Mouse (Mus musculus) hindbrain, embryonic 15.5 days (tissue): ENCODE data around the gene Gm42906. TPM values are rescaled to one million over a fixed set of nuclear protein-coding genes. Genes with fewer than 3 reads are reported as not detected.

Experiments
- ATAC-seq: fragments of 200-750 bp; cut with Nextera tagmentation; 2 replicates; pipeline ENCODE4 v1.8.0; 2017; ENCODE audit warnings: low read depth, moderate number of reproducible peaks, moderate TSS enrichment; ENCODE audit not compliant: low FRiP score
- H3K27ac ChIP-seq: fragments of 300-500 bp; sonication (generic); replicated peaks from 2 replicates; pipeline ENCODE4 v1.5.1; 2015; ENCODE audit warnings: mild to moderate bottlenecking, inconsistent platforms
- H3K27me3 ChIP-seq: fragments of 300-500 bp; sonication (generic); 2 replicates; pipeline ENCODE4 v1.6.1; 2015; ENCODE audit warnings: control low read depth, inconsistent platforms
- H3K36me3 ChIP-seq: fragments of 300-500 bp; sonication (generic); 2 replicates; pipeline ENCODE4 v1.6.1; 2015; ENCODE audit warnings: control low read depth, inconsistent platforms
- H3K4me1 ChIP-seq: fragments of 300-500 bp; sonication (generic); replicated peaks from 2 replicates; pipeline ENCODE4 v1.6.1; 2015; ENCODE audit warnings: control low read depth, inconsistent platforms
- H3K4me2 ChIP-seq: fragments of 300-500 bp; sonication (generic); 2 replicates; pipeline ENCODE4 v1.6.1; 2015; ENCODE audit warnings: moderate library complexity, mild to moderate bottlenecking, inconsistent platforms
- H3K4me3 ChIP-seq: fragments of 300-500 bp; sonication (generic); 2 replicates; pipeline ENCODE4 v1.5.1; 2015; ENCODE audit warnings: mild to moderate bottlenecking, inconsistent platforms
- H3K9ac ChIP-seq: fragments of 300-500 bp; sonication (generic); 2 replicates; pipeline ENCODE4 v1.6.1; 2015; ENCODE audit warnings: inconsistent platforms
- H3K9me3 ChIP-seq: fragments of 300-500 bp; sonication (generic); 2 replicates; pipeline ENCODE4 v1.6.1; 2016; ENCODE audit warnings: control low read depth, inconsistent platforms
- WGBS: fragments of 180-500 bp; shearing (Covaris S2); methylation state at CpG from one replicate; pipeline ENCODE4 v1.1.7; 2015; 5-methylcytosine and 5-hydroxymethylcytosine counted together
- polyA plus RNA-seq: library from polyadenylated mRNA; unstranded; fragments of >200 nt; fragmentation: Nextera tagmentation; extraction: Ambion mirVana; gene quantifications from 2 replicates; pipeline ENCODE4 v1.2.1, GENCODE M21; 2015

The Gm42906 gene
- polyA plus RNA-seq, 1 experiment from 2014 or later = not detected

DNA sequence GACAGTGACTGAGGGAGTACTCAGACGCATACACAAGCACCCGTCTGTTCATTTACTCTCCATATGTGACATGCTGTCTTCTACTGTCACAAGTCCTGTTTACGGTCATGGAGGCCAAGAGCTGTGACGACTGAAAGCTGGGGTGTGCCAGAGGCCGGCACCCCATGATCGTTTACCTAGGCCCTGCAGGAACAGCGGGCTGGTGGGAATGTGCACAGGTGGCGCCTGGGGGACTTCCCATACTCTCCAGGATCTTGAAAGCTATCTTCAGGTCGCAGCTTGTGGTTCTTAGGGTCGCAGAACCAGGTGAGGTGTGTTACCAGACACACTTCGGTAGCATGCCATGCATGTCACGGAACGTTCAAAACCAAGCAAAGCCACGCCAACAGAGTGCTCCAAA is 294.2 kb downstream of the Gm42906 start:
- Histone ChIP-seq H3K36me3 (no peaks in the 10 kb centered on the region), H3K9ac (no peak overlapping the region), H3K4me3 (no peak overlapping the region), H3K9me3 (no peaks in the 10 kb centered on the region), H3K27me3 (no peaks in the 10 kb centered on the region), H3K4me1 (no peaks in the 10 kb centered on the region), H3K27ac (no peak overlapping the region), H3K4me2 (no peak overlapping the region)
- 92% methylated on average over 14 of the region's 14 CpGs for WGBS
- no peak for ATAC-seq

DNA sequence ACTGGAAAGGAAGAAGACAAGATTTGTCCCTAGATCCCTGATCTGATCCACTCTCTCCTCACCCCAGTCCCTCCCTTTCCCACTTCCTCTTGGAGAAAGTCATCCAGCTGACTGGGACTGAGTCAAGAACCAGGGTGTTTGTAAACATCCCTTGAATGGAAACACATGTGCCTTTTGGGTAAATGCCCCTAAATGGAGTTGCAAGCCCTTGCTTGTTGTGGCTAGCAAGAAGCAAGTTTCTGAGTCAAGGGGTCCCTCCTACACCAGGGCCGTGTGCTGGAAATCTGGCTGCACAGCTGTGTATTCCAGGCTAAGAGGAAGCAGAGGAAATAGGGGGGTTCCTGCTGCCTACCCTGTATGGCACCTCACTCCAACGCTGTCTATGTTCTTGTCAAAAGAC is 298.2 kb downstream of the Gm42906 start:
- Histone ChIP-seq H3K9ac (no peak overlapping the region), H3K27me3 (no peaks in the 10 kb centered on the region), H3K27ac (no peak overlapping the region), H3K4me2 (no peak overlapping the region), H3K4me3 (no peak overlapping the region), H3K9me3 (no peaks in the 10 kb centered on the region), H3K4me1 (0 out of 2 replicates have a peak, but pooled peaks cover 5% of the 10 kb centered on the region), H3K36me3 (no peaks in the 10 kb centered on the region)
- ATAC-seq = no peak
- 82% methylated on average over 2 of the region's 2 CpGs for WGBS

DNA sequence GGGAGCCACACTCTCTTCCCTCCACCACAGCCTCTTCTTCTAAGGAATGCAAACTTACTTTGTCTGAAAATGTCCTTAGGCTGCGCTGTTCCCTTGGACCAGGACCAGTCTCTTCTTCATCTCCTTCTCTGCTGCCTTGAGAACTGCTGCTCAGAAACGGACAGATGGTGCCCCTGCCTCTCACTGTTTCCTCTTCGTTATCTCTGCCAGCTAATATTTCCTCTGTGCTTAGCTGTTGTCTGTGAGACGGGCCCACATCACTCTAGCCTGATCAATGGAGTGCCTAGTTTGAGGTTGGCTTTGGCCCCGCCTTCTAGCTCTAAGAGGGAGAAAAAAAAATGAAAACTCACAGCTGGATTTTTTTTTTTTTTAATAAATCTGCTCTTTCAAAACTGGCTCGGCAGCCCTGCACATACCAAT is 300.7 kb downstream of the Gm42906 start:
- Histone ChIP-seq H3K27ac (no peak overlapping the region; the same call in 1 of the 2 replicates), H3K27me3 (no peaks in the 10 kb centered on the region), H3K9ac (no peak overlapping the region), H3K36me3 (no peaks in the 10 kb centered on the region), H3K4me1 (0 out of 2 replicates have a peak, but pooled peaks cover 5% of the 10 kb centered on the region), H3K9me3 (no peaks in the 10 kb centered on the region), H3K4me2 (peak overlapping the region; percentile 4; the same call in 1 of the 2 replicates), H3K4me3 (no peak overlapping the region)
- 48% methylated on average over 6 of the region's 6 CpGs for WGBS
- ATAC-seq = no peak

DNA sequence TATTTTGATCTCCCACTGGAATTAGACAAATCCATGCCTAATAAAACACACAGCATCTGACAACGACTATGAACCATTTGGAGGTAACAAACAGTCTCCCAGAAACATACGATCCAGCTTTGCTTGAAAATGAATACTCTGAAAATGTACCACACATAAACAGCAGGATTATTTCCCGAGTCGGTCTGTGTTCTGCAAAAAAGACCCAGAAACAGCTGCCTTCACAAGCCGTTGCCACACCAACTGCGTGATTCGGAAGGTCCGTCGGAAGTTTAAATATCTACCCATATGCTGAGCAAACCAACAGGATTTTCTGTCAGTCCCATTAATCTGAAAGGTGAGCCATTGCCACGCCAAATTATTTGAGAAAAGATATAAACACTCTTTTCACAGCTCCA is 301.4 kb downstream of the Gm42906 start:
- no peaks in the 10 kb centered on the region for H3K36me3 ChIP-seq
- no peak overlapping the region for H3K4me3 ChIP-seq
- ATAC-seq = no peak
- WGBS = 60% methylated on average over 10 of the region's 10 CpGs
- H3K4me1 ChIP-seq = 0 out of 2 replicates have a peak, but pooled peaks cover 5% of the 10 kb centered on the region
- no peaks in the 10 kb centered on the region for H3K27me3 ChIP-seq
- H3K4me2 ChIP-seq = 0 out of 2 replicates have a peak overlapping the region, but pooled peaks have one; percentile 12
- no peak overlapping the region for H3K9ac ChIP-seq
- H3K9me3 ChIP-seq = no peaks in the 10 kb centered on the region
- no peak overlapping the region for H3K27ac ChIP-seq

DNA sequence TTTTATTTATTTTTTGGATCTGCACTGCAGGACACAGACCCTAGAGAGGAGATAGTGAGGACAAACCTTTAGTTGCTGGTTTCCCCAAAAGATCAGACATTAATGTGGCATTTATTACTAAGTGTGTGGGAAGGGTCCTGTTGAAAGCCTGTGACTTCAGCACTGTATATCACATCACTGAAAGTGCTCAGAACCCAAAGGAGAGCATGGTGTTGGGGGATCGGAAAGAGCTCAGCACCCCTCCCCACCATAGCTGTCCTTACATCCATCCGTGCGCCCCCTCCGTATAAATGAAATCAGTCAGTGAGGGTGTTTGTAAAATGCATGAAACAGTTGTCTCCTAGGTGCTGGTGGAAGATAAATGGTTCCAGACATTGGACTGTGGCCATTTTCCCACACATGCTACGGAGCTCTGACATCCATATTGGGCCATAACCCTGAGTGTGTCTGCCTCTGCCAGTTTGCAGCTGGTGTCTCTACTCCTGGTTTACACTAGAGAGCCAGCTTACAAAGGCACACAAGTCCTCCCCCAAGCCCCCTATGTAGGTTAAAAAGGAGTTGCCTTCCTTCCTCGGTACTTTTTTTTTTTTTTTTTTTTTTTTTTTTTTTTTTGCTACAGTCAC is 301.9 kb downstream of the Gm42906 start:
- Histone ChIP-seq H3K4me2 (peak overlapping the region; percentile 12; the same call in 1 of the 2 replicates), H3K36me3 (no peaks in the 10 kb centered on the region), H3K9ac (no peak overlapping the region), H3K27me3 (no peaks in the 10 kb centered on the region), H3K9me3 (no peaks in the 10 kb centered on the region), H3K4me1 (0 out of 2 replicates have a peak, but pooled peaks cover 5% of the 10 kb centered on the region), H3K27ac (no peak overlapping the region), H3K4me3 (no peak overlapping the region)
- ATAC-seq = peak; percentile 63; the same call in 1 of the 2 replicates
- WGBS = 41% methylated on average over 6 of the region's 6 CpGs

DNA sequence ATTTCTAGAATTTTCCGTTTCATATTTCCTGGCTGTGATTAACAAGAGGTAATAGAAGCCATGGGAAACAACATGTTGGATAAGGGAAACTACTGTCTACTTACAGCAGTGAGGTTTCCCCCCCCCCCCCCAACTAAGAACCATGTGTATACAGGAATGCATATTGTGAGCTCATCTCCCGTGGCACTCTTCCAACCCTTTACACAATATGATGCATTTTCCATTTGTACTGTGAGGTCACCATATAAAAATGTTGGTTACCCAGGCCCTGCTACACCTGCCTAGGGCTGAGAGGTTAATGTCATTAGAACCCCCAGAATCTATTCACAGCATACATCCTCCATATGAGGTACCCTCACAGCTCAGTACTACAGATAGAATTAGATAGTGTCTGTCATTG is 310.1 kb downstream of the Gm42906 start:
- Histone ChIP-seq H3K9me3 (no peaks in the 10 kb centered on the region), H3K27ac (no peak overlapping the region), H3K36me3 (no peaks in the 10 kb centered on the region), H3K4me3 (no peak overlapping the region), H3K4me2 (no peak overlapping the region), H3K27me3 (no peaks in the 10 kb centered on the region), H3K9ac (no peak overlapping the region), H3K4me1 (no peaks in the 10 kb centered on the region)
- ATAC-seq = no peak
- WGBS = 82% methylated on average over 2 of the region's 2 CpGs

DNA sequence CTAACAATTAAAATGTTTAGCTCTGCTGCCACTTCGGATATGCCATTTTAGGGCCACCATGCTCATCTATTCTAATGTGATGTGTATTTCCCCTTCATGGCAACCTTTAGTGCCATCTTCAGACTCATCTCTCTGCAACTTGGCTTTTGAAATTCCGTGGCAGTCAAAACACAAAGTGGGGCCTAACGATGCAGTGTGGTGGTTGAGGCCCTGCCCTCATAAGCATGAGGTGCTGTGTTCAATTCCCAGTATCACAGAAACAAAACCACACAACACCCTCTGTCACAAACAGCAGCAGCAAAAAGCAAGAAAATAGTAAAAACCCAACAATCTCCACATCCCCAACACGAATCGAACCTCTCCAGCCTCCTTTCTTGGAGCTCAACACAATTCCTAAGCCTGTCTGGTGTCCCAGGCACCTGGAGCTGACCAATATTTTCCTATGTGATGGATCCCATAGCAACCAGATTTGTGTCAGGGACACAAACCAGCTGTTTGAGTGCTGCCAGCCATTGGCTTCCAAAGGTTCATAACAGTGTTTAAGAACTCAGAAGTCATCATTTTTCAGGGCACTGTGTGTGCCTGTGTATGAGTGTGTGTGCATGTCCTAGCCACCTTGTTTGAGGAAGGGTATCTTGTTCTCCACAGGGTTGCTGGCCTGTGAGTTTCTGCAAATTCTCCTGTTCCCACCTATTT is 311.6 kb downstream of the Gm42906 start:
- Histone ChIP-seq H3K4me3 (no peak overlapping the region), H3K4me2 (no peak overlapping the region), H3K9me3 (no peaks in the 10 kb centered on the region), H3K27me3 (no peaks in the 10 kb centered on the region), H3K36me3 (no peaks in the 10 kb centered on the region), H3K4me1 (no peaks in the 10 kb centered on the region), H3K27ac (no peak overlapping the region), H3K9ac (no peak overlapping the region)
- no peak for ATAC-seq
- WGBS = 90% methylated on average over 5 of the region's 5 CpGs

DNA sequence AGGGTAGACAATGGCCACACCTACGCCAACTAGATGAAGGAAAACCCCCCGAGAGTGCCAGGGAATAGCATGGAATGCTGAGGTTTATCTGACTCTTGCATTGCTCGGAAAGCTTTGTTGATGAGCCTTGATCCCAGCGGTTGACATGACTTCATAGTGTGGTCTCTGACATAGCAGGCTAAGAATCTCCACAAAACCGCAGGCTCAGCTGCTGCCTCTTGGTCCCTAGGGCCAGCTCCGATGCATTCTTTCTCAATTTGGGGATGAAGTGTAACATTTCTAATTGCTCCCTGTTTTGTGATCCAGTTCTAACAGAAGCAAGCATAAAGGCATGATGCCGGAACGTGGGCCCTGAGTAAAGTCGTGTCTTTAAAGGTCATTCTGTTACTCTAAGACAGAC is 315.2 kb downstream of the Gm42906 start:
- H3K27ac ChIP-seq = no peak overlapping the region
- no peak for ATAC-seq
- H3K4me2 ChIP-seq = no peak overlapping the region
- no peaks in the 10 kb centered on the region for H3K36me3 ChIP-seq
- H3K9me3 ChIP-seq = no peaks in the 10 kb centered on the region
- no peaks in the 10 kb centered on the region for H3K27me3 ChIP-seq
- WGBS = 82% methylated on average over 9 of the region's 9 CpGs
- peaks cover 8% of the 10 kb centered on the region; the same call in 1 of the 2 replicates for H3K4me1 ChIP-seq
- H3K4me3 ChIP-seq = no peak overlapping the region
- H3K9ac ChIP-seq = no peak overlapping the region

DNA sequence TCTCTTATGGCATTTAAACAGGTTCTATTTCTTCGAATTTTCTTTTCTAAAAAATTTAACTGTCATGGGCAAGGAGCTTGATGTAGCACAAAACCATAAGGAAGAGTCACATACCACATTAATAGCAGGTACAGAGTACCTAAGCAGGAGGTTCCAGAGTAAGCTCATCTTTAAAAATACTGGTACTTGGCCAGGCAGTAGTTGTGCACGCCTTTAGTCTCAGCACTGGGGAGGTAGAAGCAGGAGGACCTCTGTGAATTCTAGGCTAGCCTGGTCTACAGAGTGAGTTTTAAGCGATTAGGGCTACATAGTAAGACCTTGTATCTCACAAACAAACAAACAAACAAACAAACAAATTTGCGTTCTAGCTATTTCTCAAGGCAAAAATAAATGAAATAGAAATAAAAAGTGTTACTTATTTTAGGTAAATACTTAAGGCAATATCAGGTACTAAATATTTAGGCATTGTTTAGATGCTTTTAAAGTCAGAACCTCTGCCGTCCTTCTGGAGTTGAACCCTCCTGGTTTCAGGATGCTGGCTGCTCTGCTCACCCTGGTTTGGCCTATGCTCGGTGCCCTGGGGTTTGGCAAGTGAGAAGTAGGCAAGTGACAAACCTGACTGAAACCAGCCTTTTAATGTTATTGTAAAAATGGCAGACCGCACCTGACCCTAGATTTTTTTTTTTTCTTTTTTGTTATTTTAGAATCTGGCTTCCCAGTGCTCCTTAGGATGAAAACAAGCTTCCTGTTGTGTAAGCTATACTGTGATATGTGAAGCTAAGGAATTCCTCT is 316.7 kb downstream of the Gm42906 start:
- H3K4me3 ChIP-seq = no peak overlapping the region
- no peaks in the 10 kb centered on the region for H3K36me3 ChIP-seq
- H3K9me3 ChIP-seq = no peaks in the 10 kb centered on the region
- H3K4me1 ChIP-seq = peaks cover 10% of the 10 kb centered on the region; the same call in 1 of the 2 replicates
- 90% methylated on average over 7 of the region's 7 CpGs for WGBS
- no peak overlapping the region for H3K9ac ChIP-seq
- H3K27ac ChIP-seq = no peak overlapping the region
- H3K27me3 ChIP-seq = no peaks in the 10 kb centered on the region
- H3K4me2 ChIP-seq = no peak overlapping the region
- no peak for ATAC-seq

DNA sequence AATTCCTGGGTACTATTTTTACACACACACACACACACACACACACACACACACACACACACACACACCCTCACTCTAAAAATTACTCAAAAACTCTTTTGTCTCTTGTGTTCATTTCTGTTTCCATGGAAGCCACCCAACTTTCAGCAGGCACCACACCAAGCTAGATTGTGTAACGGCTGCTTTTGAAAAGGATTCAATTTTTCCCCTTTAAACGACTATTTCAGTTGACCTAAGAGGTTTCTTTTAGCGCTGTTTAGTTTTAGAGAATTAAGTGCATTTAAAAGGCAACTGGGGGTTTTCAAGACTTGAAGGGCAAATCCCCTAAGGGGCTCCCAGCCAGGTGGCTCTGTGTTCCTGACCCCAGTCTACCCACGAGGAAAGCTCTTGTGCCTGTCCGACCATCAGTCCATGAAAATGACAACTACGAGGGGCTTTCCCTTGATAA is 317.5 kb downstream of the Gm42906 start:
- peaks cover 10% of the 10 kb centered on the region; the same call in 1 of the 2 replicates for H3K4me1 ChIP-seq
- H3K9ac ChIP-seq = no peak overlapping the region
- H3K36me3 ChIP-seq = no peaks in the 10 kb centered on the region
- H3K27ac ChIP-seq = no peak overlapping the region
- no peak overlapping the region for H3K4me3 ChIP-seq
- H3K9me3 ChIP-seq = no peaks in the 10 kb centered on the region
- WGBS = 51% methylated on average over 6 of the region's 6 CpGs
- H3K4me2 ChIP-seq = no peak overlapping the region
- H3K27me3 ChIP-seq = no peaks in the 10 kb centered on the region
- no peak for ATAC-seq

DNA sequence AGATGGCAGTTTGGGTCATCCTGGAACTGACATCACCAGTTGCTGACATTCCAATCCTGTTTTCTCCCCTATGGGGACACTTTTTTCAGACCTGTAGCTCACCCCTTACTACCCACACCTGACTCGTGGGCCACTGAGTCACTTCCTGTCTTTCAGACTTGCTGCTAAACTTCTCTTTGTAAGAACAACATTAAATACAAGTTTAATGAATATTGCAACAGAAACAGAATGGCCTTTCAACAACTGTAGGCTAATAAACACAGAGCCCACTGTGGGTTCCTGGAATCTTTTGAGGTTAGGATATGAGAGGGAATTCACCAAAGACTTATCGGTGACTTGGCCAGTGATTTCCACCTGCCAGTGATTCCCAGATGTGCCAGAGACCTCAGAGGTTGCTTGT is 318.1 kb downstream of the Gm42906 start:
- no peak for ATAC-seq

DNA sequence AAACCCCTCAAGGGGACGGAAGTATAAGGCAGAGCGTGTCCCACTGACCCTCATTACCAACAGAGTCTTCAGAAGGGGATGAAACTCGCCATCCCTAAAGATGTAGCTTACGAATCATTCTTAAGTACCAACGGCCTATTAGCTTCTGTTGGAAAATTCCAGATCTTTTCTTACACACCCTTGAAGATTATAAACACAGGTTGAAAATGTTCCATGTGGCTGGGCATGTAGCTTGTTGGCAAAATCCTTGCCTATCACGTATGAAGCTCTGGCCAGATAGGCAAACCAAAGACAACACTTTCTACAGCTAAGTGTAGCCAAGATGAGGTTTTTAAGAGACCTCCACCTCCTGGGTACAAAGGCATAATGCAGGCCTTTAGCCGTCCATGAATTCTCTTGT is 319.0 kb downstream of the Gm42906 start:
- no peaks in the 10 kb centered on the region for H3K27me3 ChIP-seq
- no peak overlapping the region for H3K27ac ChIP-seq
- H3K4me1 ChIP-seq = peaks cover 10% of the 10 kb centered on the region; the same call in 1 of the 2 replicates
- H3K4me3 ChIP-seq = no peak overlapping the region
- H3K4me2 ChIP-seq = 0 out of 2 replicates have a peak overlapping the region, but pooled peaks have one; percentile 25
- no peak overlapping the region for H3K9ac ChIP-seq
- H3K36me3 ChIP-seq = no peaks in the 10 kb centered on the region
- H3K9me3 ChIP-seq = no peaks in the 10 kb centered on the region
- ATAC-seq = no peak
- whole genome bisulfite sequencing = 90% methylated on average over 7 of the region's 7 CpGs

More for the DNA sequence above, 318.1 kb downstream of the Gm42906 start:
- no peak overlapping the region for H3K9ac ChIP-seq
- no peak overlapping the region for H3K4me3 ChIP-seq
- no peak overlapping the region for H3K4me2 ChIP-seq
- no peaks in the 10 kb centered on the region for H3K27me3 ChIP-seq
- H3K36me3 ChIP-seq = no peaks in the 10 kb centered on the region
- H3K27ac ChIP-seq = no peak overlapping the region
- H3K9me3 ChIP-seq = no peaks in the 10 kb centered on the region
- peaks cover 10% of the 10 kb centered on the region; the same call in 1 of the 2 replicates for H3K4me1 ChIP-seq
- WGBS = 79% methylated on average over 2 of the region's 2 CpGs
